Mouse (Mus musculus): ENCODE measurements around the gene Ndufb7.

GRCm38 (mm10) chr8:83599814-83600213 is 33.3 kb downstream of the Ndufb7 start:
- TF ChIP-seq RCOR1 (conservative IDR thresholded peaks at IDR 0.05; ENCODE audit: low read depth, low read length) (no peak), CTCF (conservative IDR thresholded peaks at IDR 0.05 in 1 of 2, IDR thresholded peaks at IDR 0.05 in 1 of 2; ENCODE audit: low read depth in 2 of 2, low read length in 2 of 2) (no peak), PAX5 (IDR thresholded peaks at IDR 0.05; ENCODE audit: low read length) (no peak), EP300 (IDR thresholded peaks at IDR 0.05; ENCODE audit: low read length) (no peak), KAT2A (IDR thresholded peaks at IDR 0.05; ENCODE audit: insufficient replicate concordance, low read length) (no peak), HCFC1 (IDR thresholded peaks at IDR 0.05; ENCODE audit: low read depth, low read length) (no peak), POLR2A (IDR thresholded peaks at IDR 0.05; ENCODE audit: low read depth, low read length) (no peak), USF1 (IDR thresholded peaks at IDR 0.05; ENCODE audit: low read depth, low read length) (no peak), NELFE (IDR thresholded peaks at IDR 0.05; ENCODE audit: low read depth, low read length) (no peak), POLR2AphosphoS2 (IDR thresholded peaks at IDR 0.05; ENCODE audit: low read depth, low read length) (no peak)

All from CH12.LX (cell line).